Mouse (Mus musculus) cortical plate, adult 2 months (tissue): ENCODE results near the gene Ntn4. TPM values are rescaled to one million over a fixed set of nuclear protein-coding genes. Genes with fewer than 3 reads are reported as not detected.

Experiments
- H3K27ac ChIP-seq: fragments of 200-500 bp; 2 replicates; pipeline ENCODE4 v1.5.1; 2012; ENCODE audit warnings: low read length, control low read depth, inconsistent platforms; ENCODE audit not compliant: insufficient read depth
- H3K4me1 ChIP-seq: fragments of 200-500 bp; 2 replicates; pipeline ENCODE4 v1.6.1; 2011; ENCODE audit warnings: low read length; ENCODE audit not compliant: control insufficient read depth, insufficient read depth
- H3K4me3 ChIP-seq: fragments of 200-500 bp; 2 replicates; pipeline ENCODE4 v1.5.1; 2011; ENCODE audit warnings: mild to moderate bottlenecking, low read length, control low read depth; ENCODE audit not compliant: insufficient read depth
- CTCF ChIP-seq: fragments of 200-500 bp; IDR thresholded peaks from 2 replicates; pipeline ENCODE4 v1.5.1; 2011; ENCODE audit warnings: mild to moderate bottlenecking, control low read depth, low read length; ENCODE audit not compliant: insufficient read depth; ENCODE audit errors: extremely low read depth
- POLR2A ChIP-seq: fragments of 200-500 bp; IDR thresholded peaks from 2 replicates; pipeline ENCODE4 v1.6.1; 2011; ENCODE audit warnings: mild to moderate bottlenecking, low read length, control low read depth; ENCODE audit not compliant: insufficient read depth; ENCODE audit errors: extremely low read depth
- polyA plus RNA-seq: library from polyadenylated mRNA; depleted of rRNA; stranded (reverse); fragments of >200 nt; gene quantifications from 2 replicates; pipeline ENCODE4 v1.2.3, GENCODE M21; 2012

Ntn4 gene
- polyA plus RNA-seq, 1 experiment = 5.7 TPM

DNA sequence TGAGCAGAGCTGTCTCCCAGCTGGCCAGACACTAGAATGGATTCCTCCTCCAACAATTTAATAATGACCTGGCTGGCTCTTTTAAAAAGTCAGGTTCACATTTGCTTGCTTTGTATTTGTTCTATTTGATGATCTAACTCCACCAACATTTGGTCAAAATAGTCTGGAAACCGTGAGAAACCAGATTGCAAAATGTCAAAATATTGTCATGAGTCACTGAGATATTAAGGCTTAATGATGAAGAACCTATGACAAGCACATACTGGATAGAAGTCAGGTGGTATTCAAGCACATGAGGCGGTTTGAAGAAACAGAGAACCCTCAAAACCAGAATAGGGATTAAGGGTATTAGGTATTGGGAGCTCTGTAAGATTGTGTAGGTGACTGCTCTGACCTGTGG, 12.8 kb downstream of the Ntn4 start:
- Histone ChIP-seq H3K4me3 (no peak overlapping the region), H3K4me1 (no peaks in the 10 kb centered on the region), H3K27ac (no peak overlapping the region)
- TF ChIP-seq CTCF (no peak), POLR2A (no peak)

DNA sequence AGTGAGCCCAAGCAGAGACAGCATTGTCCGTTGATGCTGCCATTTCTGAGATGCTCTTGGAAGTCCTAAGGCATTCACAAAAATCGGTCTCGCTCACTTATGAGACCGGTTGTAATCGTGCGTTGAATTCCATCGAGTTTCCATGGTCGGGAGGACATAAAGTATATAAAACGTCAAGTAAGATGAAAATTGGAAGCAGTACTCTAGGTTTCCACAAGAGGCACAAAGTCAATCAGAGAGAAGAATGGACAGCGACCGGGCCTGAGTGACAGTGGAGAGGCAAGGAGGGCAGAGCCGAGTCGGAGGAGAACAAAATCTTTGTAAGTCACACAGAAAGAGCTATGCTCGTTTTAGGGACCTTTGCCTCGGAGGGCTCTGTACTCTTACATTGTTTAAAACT, 14.9 kb downstream of the Ntn4 start:
- TF ChIP-seq POLR2A = no peak
- TF ChIP-seq CTCF = no peak
- H3K27ac ChIP-seq = no peak overlapping the region
- no peaks in the 10 kb centered on the region for H3K4me1 ChIP-seq
- H3K4me3 ChIP-seq = no peak overlapping the region

DNA sequence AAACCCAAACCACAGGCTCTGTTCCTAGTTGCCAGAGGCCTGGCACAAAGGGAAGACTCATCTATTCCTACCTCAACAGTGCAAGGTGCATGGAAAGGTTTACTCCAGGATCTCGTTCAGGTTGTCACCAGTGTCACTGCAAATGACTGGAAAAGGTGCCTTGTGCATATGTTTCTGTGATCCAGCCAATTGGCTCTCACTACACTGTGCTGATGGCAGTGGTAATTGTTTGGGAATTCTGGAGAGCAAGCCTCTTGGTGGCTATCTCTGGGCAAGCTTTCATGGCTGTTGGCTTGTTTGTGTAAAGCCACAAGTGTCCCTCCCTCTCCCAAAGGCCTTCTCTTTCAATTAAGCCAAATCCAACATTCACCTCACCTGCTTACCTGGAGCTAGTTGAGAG, 19.3 kb downstream of the Ntn4 start:
- no peaks in the 10 kb centered on the region for H3K4me1 ChIP-seq

DNA sequence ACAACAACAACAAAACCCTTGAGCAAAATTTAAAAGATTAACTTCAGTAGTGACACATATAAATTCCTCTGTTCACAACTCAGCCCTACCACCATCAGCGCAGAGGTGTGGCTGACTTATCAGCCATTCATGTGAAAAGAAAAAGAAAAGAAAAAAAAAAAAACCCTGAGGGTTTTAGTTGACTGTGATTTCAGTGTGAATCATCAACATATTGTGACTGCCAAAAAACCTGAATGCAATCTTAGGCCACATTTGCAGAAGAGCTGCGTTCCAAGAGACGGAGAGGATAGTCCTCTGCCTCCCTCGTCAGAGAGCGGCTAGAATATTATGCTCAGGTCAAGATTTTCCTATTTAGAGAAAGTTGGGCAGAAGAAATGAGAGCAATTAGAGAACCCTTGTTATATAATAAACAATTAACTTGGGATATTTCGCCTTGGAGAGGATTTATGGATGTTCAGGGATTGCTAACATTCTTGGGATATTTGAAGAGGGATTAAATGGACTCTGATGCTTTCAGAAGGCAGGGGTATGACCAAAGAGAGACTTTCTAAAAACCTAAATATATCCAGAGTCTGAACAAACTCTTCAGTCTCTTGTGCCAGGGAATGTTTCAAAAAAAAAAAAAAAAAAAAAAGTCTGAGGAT, 21.0 kb downstream of the Ntn4 start:
- Histone ChIP-seq H3K4me3 (no peak overlapping the region), H3K4me1 (no peaks in the 10 kb centered on the region), H3K27ac (no peak overlapping the region)
- no peak for TF ChIP-seq CTCF
- no peak for TF ChIP-seq POLR2A

More for the DNA sequence above, 19.3 kb downstream of the Ntn4 start:
- no peak overlapping the region for H3K4me3 ChIP-seq
- H3K27ac ChIP-seq = no peak overlapping the region
- TF ChIP-seq POLR2A (no peak), CTCF (no peak)

DNA sequence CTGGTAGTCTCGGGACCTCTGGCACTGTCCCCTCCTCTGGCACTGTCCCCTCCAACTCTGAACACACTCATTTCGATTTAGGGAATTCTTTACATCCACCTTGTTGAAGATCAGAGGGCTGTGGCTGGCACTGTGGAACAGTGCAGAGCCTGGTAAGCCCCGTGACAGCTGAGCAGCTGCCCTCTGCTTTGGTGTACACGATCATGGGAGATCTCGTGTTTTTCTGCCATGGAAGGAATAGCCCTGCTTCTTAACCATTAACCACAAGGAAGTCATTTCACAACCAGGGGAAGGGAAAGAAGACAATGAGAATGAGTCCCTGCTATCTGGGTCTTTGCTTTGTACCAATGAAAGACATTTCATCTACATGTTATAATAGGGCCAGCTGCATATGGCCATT, 21.5 kb downstream of the Ntn4 start:
- Histone ChIP-seq H3K27ac (no peak overlapping the region), H3K4me1 (no peaks in the 10 kb centered on the region), H3K4me3 (no peak overlapping the region)
- no peak for TF ChIP-seq CTCF
- no peak for TF ChIP-seq POLR2A

DNA sequence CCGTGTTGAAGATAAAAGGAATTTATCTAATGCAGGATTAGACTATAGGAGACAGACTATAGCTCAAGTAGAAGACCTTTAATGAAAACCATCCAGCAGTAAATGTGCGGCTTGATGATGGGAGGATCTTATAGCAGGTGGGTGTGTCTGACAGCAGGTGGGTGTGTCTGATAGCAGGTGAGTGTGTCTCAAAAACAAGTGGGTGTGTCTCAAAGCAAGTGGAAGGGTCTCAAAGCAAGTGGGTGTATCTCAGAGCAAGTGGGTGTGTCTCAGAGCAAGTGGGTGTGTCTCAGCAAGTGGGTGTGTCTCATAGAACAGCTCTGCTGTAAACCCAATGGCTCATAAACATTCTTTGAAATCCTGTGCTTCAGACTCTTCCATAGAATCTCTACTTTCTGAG, 25.7 kb downstream of the Ntn4 start:
- H3K4me3 ChIP-seq = no peak overlapping the region

DNA sequence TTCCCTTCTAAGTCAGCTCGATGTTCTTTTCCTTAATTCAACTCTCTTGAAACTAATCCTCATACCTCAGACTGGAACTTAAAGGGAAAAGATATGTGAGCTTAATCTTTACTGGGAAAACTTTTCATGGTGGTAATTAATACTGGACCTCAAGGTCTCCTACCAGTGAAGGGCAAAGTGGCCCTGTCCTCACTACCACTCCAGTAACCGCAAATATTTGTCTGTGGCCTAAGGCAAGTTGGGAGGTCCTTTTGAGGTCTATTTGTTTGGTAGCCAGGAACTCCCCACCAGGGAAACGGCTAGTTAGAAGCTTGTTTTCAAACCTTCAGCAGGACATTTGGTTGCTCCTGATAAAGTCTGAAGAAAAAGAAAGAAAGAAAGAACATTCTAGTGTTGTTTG, 26.5 kb downstream of the Ntn4 start:
- Histone ChIP-seq H3K27ac (no peak overlapping the region), H3K4me1 (no peaks in the 10 kb centered on the region), H3K4me3 (no peak overlapping the region)
- TF ChIP-seq CTCF = no peak
- no peak for TF ChIP-seq POLR2A

More for the DNA sequence above, 25.7 kb downstream of the Ntn4 start:
- Histone ChIP-seq H3K27ac (no peak overlapping the region), H3K4me1 (no peaks in the 10 kb centered on the region)
- no peak for TF ChIP-seq POLR2A
- no peak for TF ChIP-seq CTCF

DNA sequence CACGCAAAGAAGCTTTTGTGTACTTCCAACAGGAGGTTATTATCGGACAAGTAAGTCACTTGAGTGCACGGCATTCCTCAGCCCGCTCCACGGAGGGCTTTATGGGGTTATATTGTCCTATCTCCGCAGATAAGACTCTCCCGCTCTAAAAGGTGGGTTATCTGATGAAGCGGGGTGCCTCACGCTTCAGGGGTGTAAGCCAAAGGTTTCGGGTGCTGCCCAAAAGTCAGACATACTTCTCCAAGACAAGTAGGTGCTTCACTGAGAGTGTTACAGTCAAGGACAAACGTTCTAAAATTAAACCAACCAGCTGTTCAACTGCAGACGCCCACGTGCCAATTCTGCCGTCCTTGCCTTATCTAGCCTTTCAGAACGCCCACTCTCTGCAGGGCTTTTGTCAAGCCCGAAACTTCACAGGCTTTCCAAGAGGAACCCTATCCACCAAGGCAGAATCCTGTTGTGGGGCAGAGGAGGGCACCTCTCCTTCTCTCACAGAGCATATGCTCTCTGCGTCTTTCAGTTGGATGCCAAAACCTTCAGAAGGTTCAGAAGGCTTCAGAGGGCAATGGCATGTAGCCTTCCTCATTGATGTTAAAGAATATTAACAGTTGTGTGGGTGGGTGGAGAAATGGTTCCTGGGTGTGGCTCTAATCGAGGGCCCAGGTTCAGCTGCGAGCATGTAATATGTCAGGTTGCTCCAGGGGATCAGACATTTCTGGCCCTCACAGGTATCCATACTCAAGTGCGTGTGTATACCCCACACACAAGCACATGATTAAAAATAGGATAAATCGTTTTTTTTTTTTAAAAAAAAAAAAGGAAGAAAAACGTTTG, 32.4 kb downstream of the Ntn4 start:
- H3K27ac ChIP-seq = no peak overlapping the region
- no peak overlapping the region for H3K4me3 ChIP-seq
- TF ChIP-seq CTCF (no peak), POLR2A (no peak)
- H3K4me1 ChIP-seq = peaks cover 3% of the 10 kb centered on the region; the same call in 1 of the 2 replicates

DNA sequence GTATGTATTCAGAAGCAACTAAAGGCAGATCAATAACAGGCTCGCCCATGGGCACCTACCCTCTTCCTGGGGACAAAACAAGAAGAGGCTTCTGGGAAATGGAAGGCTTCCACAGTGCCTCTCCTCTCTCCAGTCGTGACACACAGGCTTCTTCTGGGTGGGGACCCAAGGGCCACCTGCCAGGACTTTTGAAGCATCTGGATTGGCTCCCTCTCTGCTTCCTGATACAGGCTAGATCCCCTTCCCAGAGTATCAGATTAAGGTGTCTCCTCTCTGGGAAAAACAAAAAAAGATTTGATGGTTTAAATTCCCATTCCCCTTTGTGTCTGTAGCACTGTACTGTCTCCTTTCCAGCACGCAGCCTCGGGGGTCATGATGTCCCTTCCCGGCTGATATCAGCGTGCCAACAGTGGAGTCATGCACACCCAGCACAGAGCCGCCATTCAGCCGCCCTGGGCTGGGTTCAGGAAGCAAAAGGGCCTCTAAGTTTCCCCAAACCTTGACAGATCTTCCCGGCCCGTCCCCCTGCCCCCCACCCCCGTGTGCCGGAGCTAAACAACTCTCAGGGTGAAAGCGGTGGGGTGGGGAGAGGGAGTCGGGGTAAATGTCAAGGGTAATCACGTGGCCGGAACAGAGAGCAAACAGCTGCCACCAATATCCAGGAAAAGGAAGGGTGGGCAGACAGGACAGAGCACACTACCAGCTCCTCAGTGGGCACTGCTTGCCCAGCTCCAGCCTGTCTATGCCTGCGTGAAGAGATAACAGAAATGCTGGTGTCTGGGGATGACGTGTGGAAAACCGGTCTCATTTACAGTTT, 38.9 kb downstream of the Ntn4 start:
- TF ChIP-seq POLR2A = no peak
- no peak for TF ChIP-seq CTCF
- no peak overlapping the region for H3K4me3 ChIP-seq
- H3K27ac ChIP-seq = no peak overlapping the region
- H3K4me1 ChIP-seq = no peaks in the 10 kb centered on the region
